Mouse (Mus musculus): Measurements from ENCODE around the gene Ankrd50. TPM values are rescaled to one million over a fixed set of nuclear protein-coding genes. Genes with fewer than 3 reads are reported as not detected.

Gene Ankrd50
- polyA plus RNA-seq, 1 experiment = 47.3 TPM

- TF ChIP-seq EP300 (IDR thresholded peaks at IDR 0.05; ENCODE audit: insufficient read depth, low read depth, low read length) (no peak), POLR2A (IDR thresholded peaks at IDR 0.05; ENCODE audit: insufficient read depth, low read length) (no peak), CTCF (IDR thresholded peaks at IDR 0.05; ENCODE audit: low read depth, low read length) (no peak)
- no peaks in the 10 kb centered on the region for H3K27me3 ChIP-seq (ENCODE audit: control insufficient read depth, insufficient read depth, low read length, poor library complexity, severe bottlenecking)
- no peaks in the 10 kb centered on the region for H3K4me1 ChIP-seq (ENCODE audit: control insufficient read depth, insufficient read depth, low read length)
- no peak overlapping the region for H3K4me3 ChIP-seq (ENCODE audit: low read depth, low read length)
- no peaks in the 10 kb centered on the region; the same call in 1 of the 2 replicates for H3K36me3 ChIP-seq (ENCODE audit: control insufficient read depth, insufficient read depth, low read length, poor library complexity, severe bottlenecking)
- no peak overlapping the region for H3K9ac ChIP-seq (ENCODE audit: low read depth, poor library complexity, severe bottlenecking)
- H3K27ac ChIP-seq (ENCODE audit: insufficient read depth, low read length) = no peak overlapping the region
- H3K9me3 ChIP-seq (replicated peaks; ENCODE audit: control insufficient read depth, insufficient read depth, low read length, poor library complexity, severe bottlenecking) = no peaks in the 10 kb centered on the region
Measured at GRCm38 (mm10) chr3:38463149-38463548, 21.5 kb downstream of the Ankrd50 start.

GRCm38 (mm10) chr3:38461742-38462141, 22.9 kb downstream of the Ankrd50 start:
- Histone ChIP-seq H3K9me3 (replicated peaks; ENCODE audit: control insufficient read depth, insufficient read depth, low read length, poor library complexity, severe bottlenecking) (no peaks in the 10 kb centered on the region; the same call in 1 of the 2 replicates), H3K9ac (ENCODE audit: low read depth, poor library complexity, severe bottlenecking) (no peak overlapping the region), H3K4me1 (ENCODE audit: control insufficient read depth, insufficient read depth, low read length) (no peaks in the 10 kb centered on the region), H3K36me3 (ENCODE audit: control insufficient read depth, insufficient read depth, low read length, poor library complexity, severe bottlenecking) (peaks cover 4% of the 10 kb centered on the region), H3K27ac (ENCODE audit: insufficient read depth, low read length) (no peak overlapping the region), H3K27me3 (ENCODE audit: control insufficient read depth, insufficient read depth, low read length, poor library complexity, severe bottlenecking) (no peaks in the 10 kb centered on the region), H3K4me3 (ENCODE audit: low read depth, low read length) (no peak overlapping the region)
- TF ChIP-seq EP300 (IDR thresholded peaks at IDR 0.05; ENCODE audit: insufficient read depth, low read depth, low read length) (no peak), POLR2A (IDR thresholded peaks at IDR 0.05; ENCODE audit: insufficient read depth, low read length) (no peak), CTCF (IDR thresholded peaks at IDR 0.05; ENCODE audit: low read depth, low read length) (no peak)

- Histone ChIP-seq H3K4me3 (ENCODE audit: low read depth, low read length) (no peak overlapping the region), H3K36me3 (ENCODE audit: control insufficient read depth, insufficient read depth, low read length, poor library complexity, severe bottlenecking) (peaks cover 4% of the 10 kb centered on the region), H3K4me1 (ENCODE audit: control insufficient read depth, insufficient read depth, low read length) (no peaks in the 10 kb centered on the region), H3K9me3 (replicated peaks; ENCODE audit: control insufficient read depth, insufficient read depth, low read length, poor library complexity, severe bottlenecking) (no peaks in the 10 kb centered on the region; the same call in 1 of the 2 replicates), H3K27ac (ENCODE audit: insufficient read depth, low read length) (no peak overlapping the region), H3K27me3 (ENCODE audit: control insufficient read depth, insufficient read depth, low read length, poor library complexity, severe bottlenecking) (no peaks in the 10 kb centered on the region), H3K9ac (ENCODE audit: low read depth, poor library complexity, severe bottlenecking) (no peak overlapping the region)
- TF ChIP-seq EP300 (IDR thresholded peaks at IDR 0.05; ENCODE audit: insufficient read depth, low read depth, low read length) (no peak), POLR2A (IDR thresholded peaks at IDR 0.05; ENCODE audit: insufficient read depth, low read length) (no peak), CTCF (IDR thresholded peaks at IDR 0.05; ENCODE audit: low read depth, low read length) (no peak)
Measured at GRCm38 (mm10) chr3:38460250-38460624, 24.4 kb downstream of the Ankrd50 start.

GRCm38 (mm10) chr3:38459507-38460249, 25.0 kb downstream of the Ankrd50 start:
- Histone ChIP-seq H3K4me1 (ENCODE audit: control insufficient read depth, insufficient read depth, low read length) (no peaks in the 10 kb centered on the region), H3K9ac (ENCODE audit: low read depth, poor library complexity, severe bottlenecking) (no peak overlapping the region), H3K9me3 (replicated peaks; ENCODE audit: control insufficient read depth, insufficient read depth, low read length, poor library complexity, severe bottlenecking) (no peaks in the 10 kb centered on the region; the same call in 1 of the 2 replicates), H3K36me3 (ENCODE audit: control insufficient read depth, insufficient read depth, low read length, poor library complexity, severe bottlenecking) (peaks cover 4% of the 10 kb centered on the region), H3K4me3 (ENCODE audit: low read depth, low read length) (no peak overlapping the region), H3K27me3 (ENCODE audit: control insufficient read depth, insufficient read depth, low read length, poor library complexity, severe bottlenecking) (no peaks in the 10 kb centered on the region), H3K27ac (ENCODE audit: insufficient read depth, low read length) (no peak overlapping the region)
- TF ChIP-seq CTCF (IDR thresholded peaks at IDR 0.05; ENCODE audit: low read depth, low read length) = no peak
- TF ChIP-seq EP300 (IDR thresholded peaks at IDR 0.05; ENCODE audit: insufficient read depth, low read depth, low read length) = no peak
- TF ChIP-seq POLR2A (IDR thresholded peaks at IDR 0.05; ENCODE audit: insufficient read depth, low read length) = no peak

GRCm38 (mm10) chr3:38457041-38457440, 27.6 kb downstream of the Ankrd50 start:
- Histone ChIP-seq H3K36me3 (ENCODE audit: control insufficient read depth, insufficient read depth, low read length, poor library complexity, severe bottlenecking) (peaks cover 4% of the 10 kb centered on the region; the same call in 1 of the 2 replicates), H3K4me3 (ENCODE audit: low read depth, low read length) (no peak overlapping the region), H3K9ac (ENCODE audit: low read depth, poor library complexity, severe bottlenecking) (no peak overlapping the region), H3K4me1 (ENCODE audit: control insufficient read depth, insufficient read depth, low read length) (no peaks in the 10 kb centered on the region), H3K27ac (ENCODE audit: insufficient read depth, low read length) (no peak overlapping the region), H3K27me3 (ENCODE audit: control insufficient read depth, insufficient read depth, low read length, poor library complexity, severe bottlenecking) (no peaks in the 10 kb centered on the region), H3K9me3 (replicated peaks; ENCODE audit: control insufficient read depth, insufficient read depth, low read length, poor library complexity, severe bottlenecking) (no peaks in the 10 kb centered on the region; the same call in 1 of the 2 replicates)
- no peak for TF ChIP-seq CTCF (IDR thresholded peaks at IDR 0.05; ENCODE audit: low read depth, low read length)
- no peak for TF ChIP-seq EP300 (IDR thresholded peaks at IDR 0.05; ENCODE audit: insufficient read depth, low read depth, low read length)
- TF ChIP-seq POLR2A (IDR thresholded peaks at IDR 0.05; ENCODE audit: insufficient read depth, low read length) = no peak

- Histone ChIP-seq H3K27me3 (ENCODE audit: control insufficient read depth, insufficient read depth, low read length, poor library complexity, severe bottlenecking) (no peaks in the 10 kb centered on the region), H3K36me3 (ENCODE audit: control insufficient read depth, insufficient read depth, low read length, poor library complexity, severe bottlenecking) (peaks cover 9% of the 10 kb centered on the region; the same call in 1 of the 2 replicates), H3K9me3 (replicated peaks; ENCODE audit: control insufficient read depth, insufficient read depth, low read length, poor library complexity, severe bottlenecking) (no peaks in the 10 kb centered on the region; the same call in 1 of the 2 replicates), H3K4me1 (ENCODE audit: control insufficient read depth, insufficient read depth, low read length) (no peaks in the 10 kb centered on the region), H3K4me3 (ENCODE audit: low read depth, low read length) (no peak overlapping the region), H3K9ac (ENCODE audit: low read depth, poor library complexity, severe bottlenecking) (no peak overlapping the region), H3K27ac (ENCODE audit: insufficient read depth, low read length) (no peak overlapping the region)
- no peak for TF ChIP-seq EP300 (IDR thresholded peaks at IDR 0.05; ENCODE audit: insufficient read depth, low read depth, low read length)
- TF ChIP-seq CTCF (IDR thresholded peaks at IDR 0.05; ENCODE audit: low read depth, low read length) = no peak
- TF ChIP-seq POLR2A (IDR thresholded peaks at IDR 0.05; ENCODE audit: insufficient read depth, low read length) = no peak
Measured at GRCm38 (mm10) chr3:38452199-38452598, 32.4 kb downstream of the Ankrd50 start.

Data from ES-Bruce4 (cell line).